Mouse (Mus musculus) bone marrow macrophage, adult 2 months (primary cell): ENCODE results near the gene Havcr2.

Experiments used
- CTCF ChIP-seq: IDR thresholded peaks from 2 replicates; pipeline ENCODE4 v1.5.1; 2012; ENCODE audit warnings: low read depth, mild to moderate bottlenecking, low read length, moderate library complexity
- POLR2A ChIP-seq: IDR thresholded peaks from 2 replicates; pipeline ENCODE4 v1.6.1; 2012; ENCODE audit warnings: mild to moderate bottlenecking, low read depth, low read length, borderline replicate concordance

DNA sequence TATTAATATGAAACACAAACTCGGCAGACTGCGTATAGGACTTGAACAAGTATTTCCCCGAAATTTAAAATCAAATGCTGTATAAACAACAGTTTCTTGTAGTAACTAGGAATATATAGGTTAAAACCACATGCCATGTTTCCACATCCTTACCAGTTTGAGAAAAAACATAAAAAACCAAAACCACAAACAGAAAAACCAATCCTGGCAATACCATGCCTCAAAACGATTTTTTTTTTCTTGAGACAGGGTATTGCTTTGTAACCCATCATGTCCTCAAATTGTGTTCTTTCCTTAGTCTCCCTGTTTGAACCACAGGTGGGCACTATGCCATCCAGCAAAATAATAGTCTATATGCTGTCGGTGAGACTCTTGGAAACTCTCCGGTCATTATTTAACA lies 8.6 kb upstream of the Havcr2 start:
- TF ChIP-seq POLR2A: no peak
- TF ChIP-seq CTCF: no peak
